Mouse (Mus musculus) lung, postnatal 0 days (tissue): ENCODE measurements at regions not wholly inside any gene's neighbourhood (a gene's known extent, or its start where the extent isn't known, plus 50 kb on each side); places are given as distances from the start of the nearest gene placed in this dataset.

Experiments
- CTCF ChIP-seq: IDR thresholded peaks from 2 replicates; pipeline ENCODE4 v1.5.1; 2016; ENCODE audit warnings: antibody characterized with exemption, mild to moderate bottlenecking
- EP300 ChIP-seq: IDR thresholded peaks from 2 replicates; pipeline ENCODE4 v1.6.1; 2016; ENCODE audit warnings: antibody characterized with exemption, mild to moderate bottlenecking, control low read depth

- TF ChIP-seq CTCF (no peak), EP300 (peak; percentile 49; the same call in 1 of the 2 replicates)
These were observed 50.0 kb upstream of the Yae1d1 start for GRCm38 (mm10) chr13:18043154-18043553.
